Mouse (Mus musculus): ENCODE measurements around the gene Cd300e. TPM values are rescaled to one million over a fixed set of nuclear protein-coding genes. Genes with fewer than 3 reads are reported as not detected.

Gene Cd300e
- polyA plus RNA-seq, 1 experiment from 2014 or later, result not detected

- Histone ChIP-seq H3K4me3 (replicated peaks; ENCODE audit: low read depth, low read length) (no peak overlapping the region), H3K9me3 (replicated peaks; ENCODE audit: low read length) (no peaks in the 10 kb centered on the region), H3K9ac (ENCODE audit: low read depth, low read length) (no peak overlapping the region), H3K27ac (no peak overlapping the region), H3K36me3 (ENCODE audit: insufficient read depth, low read length) (no peaks in the 10 kb centered on the region), H3K4me1 (replicated peaks; ENCODE audit: insufficient read depth, low read length) (no peaks in the 10 kb centered on the region), H3K4me2 (ENCODE audit: low read length) (no peak overlapping the region), H3K27me3 (ENCODE audit: insufficient read depth, low read length) (no peaks in the 10 kb centered on the region)
- DNase-seq (ENCODE audit: low spot score) (no peak), ATAC-seq (replicated peaks; ENCODE audit: low FRiP score, low read depth) (no peak)
- WGBS, result 67% methylated on average over 6 of the region's 6 CpGs
- TF ChIP-seq CTCF (IDR thresholded peaks at IDR 0.05; ENCODE audit: low read depth), result peak; percentile 16; the same call in 1 of the 2 replicates
Measured at GRCm38 (mm10) chr11:115066768-115067167, 4.8 kb upstream of the Cd300e start.

- H3K36me3 ChIP-seq (ENCODE audit: insufficient read depth, low read length), result no peaks in the 10 kb centered on the region
- ATAC-seq (replicated peaks; ENCODE audit: low FRiP score, low read depth), result no peak
- H3K9ac ChIP-seq (ENCODE audit: low read depth, low read length), result no peak overlapping the region
- no peaks in the 10 kb centered on the region for H3K9me3 ChIP-seq (replicated peaks; ENCODE audit: low read length)
- H3K4me3 ChIP-seq (replicated peaks; ENCODE audit: low read depth, low read length), result no peak overlapping the region
- H3K4me1 ChIP-seq (replicated peaks; ENCODE audit: insufficient read depth, low read length), result no peaks in the 10 kb centered on the region
- 73% methylated on average over 2 of the region's 2 CpGs for WGBS
- no peak for DNase-seq (ENCODE audit: low spot score)
- H3K27me3 ChIP-seq (ENCODE audit: insufficient read depth, low read length), result no peaks in the 10 kb centered on the region
- no peak overlapping the region for H3K4me2 ChIP-seq (ENCODE audit: low read length)
- TF ChIP-seq CTCF (IDR thresholded peaks at IDR 0.05; ENCODE audit: low read depth), result no peak
- H3K27ac ChIP-seq, result no peak overlapping the region
Measured at GRCm38 (mm10) chr11:115059797-115060196, 2.2 kb downstream of the Cd300e start.

- no peak overlapping the region for H3K9ac ChIP-seq (ENCODE audit: low read depth, low read length)
- H3K4me3 ChIP-seq (replicated peaks; ENCODE audit: low read depth, low read length), result no peak overlapping the region
- H3K27ac ChIP-seq, result no peak overlapping the region
- H3K27me3 ChIP-seq (ENCODE audit: insufficient read depth, low read length), result no peaks in the 10 kb centered on the region
- no peaks in the 10 kb centered on the region for H3K36me3 ChIP-seq (ENCODE audit: insufficient read depth, low read length)
- no peak for ATAC-seq (replicated peaks; ENCODE audit: low FRiP score, low read depth)
- 66% methylated on average over 4 of the region's 4 CpGs for WGBS
- no peak overlapping the region for H3K4me2 ChIP-seq (ENCODE audit: low read length)
- no peaks in the 10 kb centered on the region for H3K9me3 ChIP-seq (replicated peaks; ENCODE audit: low read length)
- no peaks in the 10 kb centered on the region for H3K4me1 ChIP-seq (replicated peaks; ENCODE audit: insufficient read depth, low read length)
- no peak for TF ChIP-seq CTCF (IDR thresholded peaks at IDR 0.05; ENCODE audit: low read depth)
- DNase-seq (ENCODE audit: low spot score), result no peak
Measured at GRCm38 (mm10) chr11:115058701-115059100, 3.3 kb downstream of the Cd300e start.

DNA sequence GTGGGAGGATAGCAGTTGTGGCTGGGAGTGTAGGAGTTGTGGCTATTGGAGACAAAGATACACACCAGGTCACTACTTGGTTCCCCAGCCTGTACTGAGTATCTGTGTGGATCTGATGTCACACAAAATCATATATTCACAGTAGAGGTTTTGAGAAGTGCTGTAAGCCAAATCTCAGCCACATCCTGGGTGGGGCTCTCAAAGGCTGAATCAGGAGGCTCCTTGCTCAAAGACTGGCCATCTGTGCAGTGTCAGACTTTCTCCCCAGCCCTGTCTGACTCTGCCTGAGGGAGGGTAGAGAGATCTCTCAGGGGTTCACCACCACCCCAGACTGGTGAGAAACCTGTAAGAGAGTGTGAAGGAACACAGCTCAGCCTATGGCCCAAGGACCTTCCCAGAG, 7.4 kb downstream of the Cd300e start:
- no peak overlapping the region for H3K4me2 ChIP-seq (ENCODE audit: low read length)
- H3K4me3 ChIP-seq (replicated peaks; ENCODE audit: low read depth, low read length), result no peak overlapping the region
- ATAC-seq (replicated peaks; ENCODE audit: low FRiP score, low read depth) (no peak), DNase-seq (ENCODE audit: low spot score) (no peak)
- H3K27ac ChIP-seq, result no peak overlapping the region
- no peaks in the 10 kb centered on the region for H3K4me1 ChIP-seq (replicated peaks; ENCODE audit: insufficient read depth, low read length)
- no peaks in the 10 kb centered on the region for H3K9me3 ChIP-seq (replicated peaks; ENCODE audit: low read length)
- no peak for TF ChIP-seq CTCF (IDR thresholded peaks at IDR 0.05; ENCODE audit: low read depth)
- no peaks in the 10 kb centered on the region for H3K36me3 ChIP-seq (ENCODE audit: insufficient read depth, low read length)
- H3K9ac ChIP-seq (ENCODE audit: low read depth, low read length), result no peak overlapping the region
- no peaks in the 10 kb centered on the region for H3K27me3 ChIP-seq (ENCODE audit: insufficient read depth, low read length)

DNA sequence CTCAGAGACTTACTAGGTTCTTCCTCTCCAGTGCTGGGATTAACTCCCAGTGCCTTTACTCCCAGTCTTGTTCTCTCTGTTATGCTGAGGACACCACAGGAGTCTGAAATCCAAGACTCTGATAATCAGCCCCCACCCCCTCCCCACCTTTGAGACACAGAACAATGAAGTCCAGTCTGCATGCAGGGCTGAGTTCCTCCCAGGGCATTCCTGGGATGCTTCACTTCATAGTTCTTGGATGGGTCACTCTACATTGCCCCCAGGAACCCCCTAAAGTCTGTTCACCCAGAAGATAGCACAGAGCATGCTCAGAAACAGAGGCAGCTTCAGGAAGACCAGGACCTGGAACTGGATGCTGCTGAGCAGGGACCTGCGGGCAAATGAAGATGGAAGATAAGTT, 9.0 kb downstream of the Cd300e start:
- Histone ChIP-seq H3K36me3 (ENCODE audit: insufficient read depth, low read length) (no peaks in the 10 kb centered on the region), H3K27ac (no peak overlapping the region), H3K4me2 (ENCODE audit: low read length) (no peak overlapping the region), H3K4me1 (replicated peaks; ENCODE audit: insufficient read depth, low read length) (no peaks in the 10 kb centered on the region), H3K27me3 (ENCODE audit: insufficient read depth, low read length) (no peaks in the 10 kb centered on the region), H3K9me3 (replicated peaks; ENCODE audit: low read length) (no peaks in the 10 kb centered on the region), H3K4me3 (replicated peaks; ENCODE audit: low read depth, low read length) (no peak overlapping the region), H3K9ac (ENCODE audit: low read depth, low read length) (no peak overlapping the region)
- WGBS, result 89% methylated on average over 1 of the region's 1 CpGs
- DNase-seq (ENCODE audit: low spot score) (no peak), ATAC-seq (replicated peaks; ENCODE audit: low FRiP score, low read depth) (no peak)
- no peak for TF ChIP-seq CTCF (IDR thresholded peaks at IDR 0.05; ENCODE audit: low read depth)

GRCm38 (mm10) chr11:115052206-115052605, 9.8 kb downstream of the Cd300e start:
- no peak overlapping the region for H3K4me3 ChIP-seq (replicated peaks; ENCODE audit: low read depth, low read length)
- DNase-seq (ENCODE audit: low spot score), result peak; percentile 92
- H3K9ac ChIP-seq (ENCODE audit: low read depth, low read length), result no peak overlapping the region
- no peak overlapping the region for H3K4me2 ChIP-seq (ENCODE audit: low read length)
- 0 out of 2 replicates have a peak, but pooled peaks have one; percentile 20 for TF ChIP-seq CTCF (IDR thresholded peaks at IDR 0.05; ENCODE audit: low read depth)
- no peaks in the 10 kb centered on the region for H3K27me3 ChIP-seq (ENCODE audit: insufficient read depth, low read length)
- no peaks in the 10 kb centered on the region for H3K36me3 ChIP-seq (ENCODE audit: insufficient read depth, low read length)
- 2% methylated on average over 9 of the region's 9 CpGs for WGBS
- no peaks in the 10 kb centered on the region for H3K4me1 ChIP-seq (replicated peaks; ENCODE audit: insufficient read depth, low read length)
- ATAC-seq (replicated peaks; ENCODE audit: low FRiP score, low read depth), result no peak
- H3K9me3 ChIP-seq (replicated peaks; ENCODE audit: low read length), result no peaks in the 10 kb centered on the region
- no peak overlapping the region for H3K27ac ChIP-seq

DNA sequence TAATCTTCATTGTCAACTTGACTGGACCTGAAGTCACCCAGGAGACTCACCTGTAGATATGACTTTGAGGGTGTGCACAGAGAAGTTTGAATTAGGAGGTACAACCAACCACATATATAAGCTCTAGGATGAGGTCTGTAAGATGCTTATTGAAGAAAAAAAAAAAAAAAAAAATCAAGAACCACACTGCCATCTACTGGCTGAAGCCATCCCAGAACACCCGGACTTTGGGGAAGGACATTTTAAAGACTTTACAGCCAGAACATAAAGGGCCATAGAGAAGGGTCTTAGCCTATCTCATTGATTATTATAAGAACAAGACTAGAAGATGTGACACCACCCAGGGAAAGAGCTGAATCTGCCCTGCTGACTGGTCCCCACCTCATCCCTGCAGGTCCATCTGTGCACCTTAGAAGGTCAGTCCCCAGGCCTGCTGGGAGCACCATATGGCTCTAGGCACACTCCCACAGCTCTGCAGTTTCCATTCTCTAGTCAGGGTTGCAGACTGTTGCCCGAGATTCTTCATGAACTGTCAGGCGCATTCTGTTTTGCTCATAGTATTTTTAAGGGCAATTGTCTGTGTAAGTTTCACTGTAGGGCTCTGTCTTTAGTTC, 12.6 kb downstream of the Cd300e start:
- no peak overlapping the region for H3K27ac ChIP-seq
- no peaks in the 10 kb centered on the region for H3K36me3 ChIP-seq (ENCODE audit: insufficient read depth, low read length)
- DNase-seq (ENCODE audit: low spot score) (peak; percentile 26), ATAC-seq (replicated peaks; ENCODE audit: low FRiP score, low read depth) (no peak)
- H3K4me2 ChIP-seq (ENCODE audit: low read length), result no peak overlapping the region
- no peak overlapping the region for H3K9ac ChIP-seq (ENCODE audit: low read depth, low read length)
- no peaks in the 10 kb centered on the region for H3K9me3 ChIP-seq (replicated peaks; ENCODE audit: low read length)
- H3K27me3 ChIP-seq (ENCODE audit: insufficient read depth, low read length), result no peaks in the 10 kb centered on the region
- TF ChIP-seq CTCF (IDR thresholded peaks at IDR 0.05; ENCODE audit: low read depth), result peak; percentile 36; the same call in 1 of the 2 replicates
- H3K4me1 ChIP-seq (replicated peaks; ENCODE audit: insufficient read depth, low read length), result no peaks in the 10 kb centered on the region
- H3K4me3 ChIP-seq (replicated peaks; ENCODE audit: low read depth, low read length), result no peak overlapping the region
- 35% methylated on average over 3 of the region's 3 CpGs for WGBS
